Mouse (Mus musculus) limb, embryonic 10.5 days (tissue): ENCODE data around the gene Hist1h4d. TPM values are rescaled to one million over a fixed set of nuclear protein-coding genes. Genes with fewer than 3 reads are reported as not detected.
"Not testable (repeated sequence)": the region's sequence is repeated elsewhere in the genome, so short reads cannot be mapped to it uniquely, and the experiment has no call there.

Source experiments
- DNase-seq: peaks from one replicate; pipeline ENCODE4 v3.0.0-alpha.2; 2017; ENCODE audit warnings: low spot score
- H3K27ac ChIP-seq: fragments of 300-500 bp; sonication (generic); 2 replicates; pipeline ENCODE4 v1.5.1; 2016; ENCODE audit warnings: mild to moderate bottlenecking
- H3K27me3 ChIP-seq: fragments of 300-500 bp; sonication (generic); 2 replicates; pipeline ENCODE4 v1.6.1; 2016; ENCODE audit warnings: low read depth, mild to moderate bottlenecking; ENCODE audit not compliant: poor library complexity, severe bottlenecking
- H3K36me3 ChIP-seq: fragments of 300-500 bp; sonication (generic); 2 replicates; pipeline ENCODE4 v1.6.1; 2016; ENCODE audit warnings: mild to moderate bottlenecking, moderate library complexity
- H3K4me1 ChIP-seq: fragments of 300-500 bp; sonication (generic); 2 replicates; pipeline ENCODE4 v1.6.1; 2016
- H3K4me3 ChIP-seq: fragments of 300-500 bp; sonication (generic); 2 replicates; pipeline ENCODE4 v1.5.1; 2016; ENCODE audit warnings: mild to moderate bottlenecking, moderate library complexity
- H3K9me3 ChIP-seq: fragments of 300-500 bp; sonication (generic); replicated peaks from 2 replicates; pipeline ENCODE4 v1.6.1; 2016; ENCODE audit warnings: mild to moderate bottlenecking
- WGBS: fragments of 180-500 bp; shearing (Covaris S2); methylation state at CpG from one replicate; pipeline ENCODE4 v1.1.7; 2016; 5-methylcytosine and 5-hydroxymethylcytosine counted together
- polyA plus RNA-seq: library from polyadenylated mRNA; unstranded; fragments of >200 nt; fragmentation: Nextera tagmentation; extraction: Ambion mirVana; gene quantifications from 2 replicates; pipeline ENCODE4 v1.2.1, GENCODE M21; 2016

Hist1h4d gene
- polyA plus RNA-seq, 1 experiment from 2014 or later, result 120 TPM

GRCm38 (mm10) chr13:23597957-23598356 is 16.6 kb downstream of the Hist1h4d start:
- peak; percentile 84 for DNase-seq
- 6% methylated on average over 9 of the region's 9 CpGs for WGBS
- H3K4me1 ChIP-seq, result peaks cover 4% of the 10 kb centered on the region
- H3K27me3 ChIP-seq, result no peaks in the 10 kb centered on the region
- no peak overlapping the region for H3K4me3 ChIP-seq
- no peaks in the 10 kb centered on the region for H3K36me3 ChIP-seq
- no peaks in the 10 kb centered on the region for H3K9me3 ChIP-seq
- no peak overlapping the region for H3K27ac ChIP-seq

GRCm38 (mm10) chr13:23603182-23603699 is 21.8 kb downstream of the Hist1h4d start:
- no peak for DNase-seq
- WGBS, result 80% methylated on average over 7 of the region's 7 CpGs

DNA sequence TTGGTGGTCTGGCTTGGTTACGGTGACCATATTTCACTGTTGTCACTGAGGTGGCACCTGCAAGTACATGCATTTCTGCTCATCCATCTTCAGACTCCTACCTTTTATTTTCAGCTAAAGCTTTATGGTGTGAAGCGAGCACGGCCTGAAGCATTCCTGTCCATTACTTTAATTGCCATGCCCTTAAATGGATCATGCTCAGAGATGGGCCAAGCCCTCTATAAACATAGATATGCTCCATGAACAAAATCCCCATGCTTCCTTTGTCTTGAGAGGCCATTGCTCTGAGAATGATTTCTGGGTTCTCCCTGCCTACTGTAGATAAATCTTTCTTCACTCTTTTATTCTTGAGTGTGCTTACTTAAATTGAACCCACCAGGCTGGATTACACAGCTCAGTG is 23.1 kb downstream of the Hist1h4d start:
- no peaks in the 10 kb centered on the region for H3K36me3 ChIP-seq
- no peak for DNase-seq
- H3K9me3 ChIP-seq, result no peaks in the 10 kb centered on the region
- no peak overlapping the region for H3K4me3 ChIP-seq
- WGBS, result 81% methylated on average over 3 of the region's 3 CpGs
- no peak overlapping the region for H3K27ac ChIP-seq
- H3K4me1 ChIP-seq, result no peaks in the 10 kb centered on the region
- H3K27me3 ChIP-seq, result no peaks in the 10 kb centered on the region

More at GRCm38 (mm10) chr13:23603182-23603699, 21.8 kb downstream of the Hist1h4d start:
- Histone ChIP-seq H3K27me3 (no peaks in the 10 kb centered on the region), H3K36me3 (no peaks in the 10 kb centered on the region), H3K4me1 (no peaks in the 10 kb centered on the region), H3K27ac (no peak overlapping the region), H3K9me3 (no peaks in the 10 kb centered on the region), H3K4me3 (no peak overlapping the region)

DNA sequence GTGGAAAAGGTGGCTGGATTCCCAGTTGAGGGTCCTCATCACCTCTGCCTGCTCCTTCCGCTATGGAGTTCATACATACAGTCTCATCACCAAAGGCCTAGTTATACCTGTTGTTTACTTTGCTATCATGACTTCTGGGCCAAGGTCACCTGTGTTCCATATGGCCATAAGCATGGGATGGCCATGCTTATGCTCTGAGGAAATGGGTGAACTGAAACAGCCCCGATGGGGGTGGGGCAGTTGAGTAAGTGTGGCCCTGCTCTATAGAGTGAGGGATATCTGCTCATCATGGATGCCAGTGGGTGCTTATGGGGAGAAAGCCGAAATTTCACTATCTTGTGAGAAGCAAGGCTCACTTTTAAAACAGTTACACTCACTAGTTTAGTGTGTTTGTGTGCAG is 23.7 kb downstream of the Hist1h4d start:
- 94% methylated on average over 3 of the region's 3 CpGs for WGBS
- H3K4me3 ChIP-seq, result no peak overlapping the region

DNA sequence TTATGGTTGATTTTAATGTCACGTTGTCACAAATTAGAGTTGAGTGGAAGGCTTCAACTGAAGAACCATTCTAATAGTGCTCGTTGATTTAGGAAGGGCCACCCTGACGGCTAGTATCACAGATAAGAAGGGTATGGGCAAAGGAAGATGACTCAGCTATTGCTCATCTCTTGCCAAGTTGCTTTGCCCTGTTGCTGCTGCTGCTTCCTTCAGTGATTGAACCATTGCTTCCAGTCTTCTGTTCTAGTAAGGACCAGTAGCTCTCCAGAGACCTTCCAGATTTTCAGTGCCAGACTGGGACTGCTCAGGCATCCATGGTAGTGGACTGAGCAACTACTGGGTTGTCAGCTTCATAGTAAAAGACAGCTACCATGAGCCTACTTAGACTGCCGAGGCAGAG is 27.8 kb downstream of the Hist1h4d start:
- H3K27ac ChIP-seq, result no peak overlapping the region
- no peaks in the 10 kb centered on the region for H3K4me1 ChIP-seq
- H3K4me3 ChIP-seq, result no peak overlapping the region
- H3K9me3 ChIP-seq, result no peaks in the 10 kb centered on the region
- no peaks in the 10 kb centered on the region for H3K27me3 ChIP-seq
- no peaks in the 10 kb centered on the region for H3K36me3 ChIP-seq
- DNase-seq, result no peak
- 92% methylated on average over 4 of the region's 4 CpGs for WGBS

More for the DNA sequence above, 23.7 kb downstream of the Hist1h4d start:
- DNase-seq, result no peak
- H3K9me3 ChIP-seq, result no peaks in the 10 kb centered on the region
- H3K27me3 ChIP-seq, result no peaks in the 10 kb centered on the region
- H3K4me1 ChIP-seq, result no peaks in the 10 kb centered on the region
- H3K36me3 ChIP-seq, result no peaks in the 10 kb centered on the region
- H3K27ac ChIP-seq, result no peak overlapping the region

DNA sequence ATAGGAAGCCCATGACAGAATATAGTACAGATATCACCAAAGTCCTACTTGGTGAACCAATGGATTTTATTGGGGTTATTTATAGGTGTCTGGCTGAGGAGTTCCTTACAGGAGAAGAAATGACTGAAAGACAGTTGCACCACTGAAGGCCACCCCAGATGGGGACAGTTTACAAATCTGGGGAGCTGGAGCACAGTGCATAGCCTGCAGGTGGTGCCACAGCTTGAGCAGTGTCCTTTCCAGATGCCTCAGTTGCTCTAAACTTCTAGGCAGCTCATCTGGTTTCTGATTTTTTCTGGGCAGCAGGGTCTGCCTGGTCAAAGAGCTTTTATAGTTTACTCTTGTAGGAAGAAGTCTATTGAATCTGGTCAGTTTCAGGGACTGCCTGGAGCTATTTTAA is 28.4 kb downstream of the Hist1h4d start:
- Histone ChIP-seq H3K27ac (no peak overlapping the region), H3K4me3 (no peak overlapping the region), H3K9me3 (no peaks in the 10 kb centered on the region), H3K27me3 (no peaks in the 10 kb centered on the region), H3K36me3 (no peaks in the 10 kb centered on the region), H3K4me1 (no peaks in the 10 kb centered on the region)
- DNase-seq, result no peak

DNA sequence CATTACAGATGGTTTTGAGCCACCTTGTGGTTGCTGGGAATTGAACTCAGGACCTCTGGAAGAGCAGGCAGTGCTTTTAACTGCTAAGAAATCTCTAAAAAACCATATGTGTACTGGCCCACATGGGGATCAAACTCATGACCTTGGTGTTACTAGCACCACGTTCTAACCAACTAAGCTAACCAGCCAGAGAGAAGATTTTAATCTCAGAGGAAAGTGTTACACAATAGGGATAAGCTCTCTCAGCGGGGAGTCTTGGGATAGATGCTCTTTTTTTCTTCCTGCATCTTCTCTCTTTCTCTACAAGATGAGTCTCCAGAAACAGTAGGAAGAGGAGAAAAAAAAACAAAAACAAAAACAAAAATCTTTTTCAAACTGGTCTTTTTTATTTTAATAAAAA is 29.0 kb downstream of the Hist1h4d start:
- H3K4me1 ChIP-seq, result no peaks in the 10 kb centered on the region
- H3K4me3 ChIP-seq, result no peak overlapping the region
- H3K36me3 ChIP-seq, result no peaks in the 10 kb centered on the region
- DNase-seq, result no peak
- no peaks in the 10 kb centered on the region for H3K27me3 ChIP-seq
- H3K27ac ChIP-seq, result no peak overlapping the region
- H3K9me3 ChIP-seq, result no peaks in the 10 kb centered on the region
- WGBS, result 68% methylated on average over 2 of the region's 2 CpGs

GRCm38 (mm10) chr13:23611638-23612037 is 30.2 kb downstream of the Hist1h4d start:
- no peak for DNase-seq
- H3K4me1 ChIP-seq, result no peaks in the 10 kb centered on the region
- no peaks in the 10 kb centered on the region for H3K9me3 ChIP-seq
- H3K27ac ChIP-seq, result no peak overlapping the region
- 90% methylated on average over 3 of the region's 3 CpGs for WGBS
- H3K36me3 ChIP-seq, result no peaks in the 10 kb centered on the region
- no peak overlapping the region for H3K4me3 ChIP-seq
- no peaks in the 10 kb centered on the region for H3K27me3 ChIP-seq

DNA sequence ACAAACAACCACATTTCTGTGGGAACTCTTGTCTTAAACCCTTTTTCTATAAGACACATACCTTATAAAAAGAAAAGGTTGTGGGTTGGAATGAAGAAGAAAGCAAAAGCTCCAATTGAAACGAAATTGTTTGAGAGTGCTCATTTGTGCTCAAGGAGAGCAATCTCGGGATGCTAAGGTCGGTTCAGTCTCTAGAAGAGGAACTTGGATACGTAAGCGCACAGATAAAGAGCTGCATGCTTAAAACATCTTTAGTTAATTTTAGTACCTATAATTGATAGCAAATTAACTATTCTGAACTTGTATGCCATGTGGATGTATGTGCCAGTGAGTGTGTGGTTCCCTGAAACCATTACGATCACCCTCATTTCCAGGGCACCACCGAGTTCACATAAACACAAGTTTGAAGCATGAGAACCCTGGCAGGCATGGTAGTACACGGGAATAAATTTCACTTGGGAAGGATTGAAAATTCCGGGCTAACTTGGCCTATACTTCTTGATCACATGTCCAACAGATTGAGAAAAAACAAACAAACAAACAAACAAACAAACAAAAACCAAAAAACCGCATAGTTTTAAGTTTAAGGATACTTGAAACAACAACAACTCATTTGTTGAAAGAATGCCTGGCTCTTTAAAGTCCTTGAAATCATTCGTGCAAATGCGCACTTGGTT is 38.8 kb downstream of the Hist1h4d start:
- no peaks in the 10 kb centered on the region for H3K36me3 ChIP-seq
- H3K4me1 ChIP-seq, result peaks cover 18% of the 10 kb centered on the region
- peak overlapping the region; percentile 57 for H3K4me3 ChIP-seq
- H3K9me3 ChIP-seq, result no peaks in the 10 kb centered on the region
- WGBS, result 61% methylated on average over 12 of the region's 12 CpGs
- H3K27ac ChIP-seq, result peak overlapping the region; percentile 91
- no peak for DNase-seq
- no peaks in the 10 kb centered on the region for H3K27me3 ChIP-seq

DNA sequence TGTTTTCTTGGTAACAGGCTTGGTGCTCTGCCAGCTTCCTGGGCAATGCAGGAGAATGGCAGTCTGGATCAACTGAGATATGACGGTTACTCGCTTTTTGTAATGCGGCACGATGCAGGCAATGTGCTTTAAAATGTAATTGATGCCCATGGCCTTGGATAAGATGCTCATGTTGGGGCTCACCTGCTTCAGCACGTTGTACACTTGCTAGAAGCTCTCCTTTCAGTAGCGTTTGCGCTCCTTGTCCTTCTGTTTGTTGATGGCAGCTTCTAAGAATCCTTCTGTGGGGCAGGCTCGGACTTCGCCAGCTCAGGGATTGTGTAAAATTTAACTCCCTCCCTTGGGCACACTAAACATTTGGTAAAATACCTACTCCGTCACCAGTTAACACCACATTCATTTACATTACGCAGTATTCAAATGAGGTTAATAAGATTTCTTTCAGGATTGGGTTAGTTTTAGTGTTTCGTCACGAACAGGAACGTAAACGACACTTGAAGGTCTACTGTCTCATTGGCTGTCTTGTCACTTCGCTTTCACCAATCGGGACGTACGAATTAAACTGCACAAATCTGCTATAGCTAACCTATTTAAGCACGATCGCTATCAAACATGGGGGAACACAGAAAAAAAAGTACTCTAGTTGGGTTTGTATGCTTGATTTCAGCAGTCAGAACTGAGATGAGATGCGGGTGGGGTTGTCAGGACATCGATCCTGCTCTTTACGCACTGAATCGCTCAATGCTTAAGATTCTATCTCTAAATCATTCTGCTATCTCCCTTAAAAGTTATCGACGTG is 39.5 kb downstream of the Hist1h4d start, which contains the start of gene Hist1h2be:
Gene Hist1h2be (minus strand): TSS at position 392 of the 799 bp plus-strand sequence.
- Histone ChIP-seq H3K4me1 (peaks cover 18% of the 10 kb centered on the region), H3K36me3 (no peaks in the 10 kb centered on the region), H3K9me3 (no peaks in the 10 kb centered on the region), H3K4me3 (peak within 1 kb of the TSS; percentile 57), H3K27ac (peak within 1 kb of the TSS; percentile 91), H3K27me3 (no peaks in the 10 kb centered on the region)
- WGBS, result 1% methylated on average over 27 of the region's 27 CpGs
- peak; percentile 68 for DNase-seq

GRCm38 (mm10) chr13:23621532-23622174 is 40.3 kb downstream of the Hist1h4d start:
- Histone ChIP-seq H3K4me3 (peak overlapping the region; percentile 57), H3K36me3 (no peaks in the 10 kb centered on the region), H3K4me1 (peaks cover 18% of the 10 kb centered on the region), H3K9me3 (no peaks in the 10 kb centered on the region), H3K27me3 (no peaks in the 10 kb centered on the region), H3K27ac (peak overlapping the region; percentile 91)
- WGBS, result under 1% methylated on average over 18 of the region's 18 CpGs
- DNase-seq, result peak; percentile 76

GRCm38 (mm10) chr13:23622175-23622671 is 40.8 kb downstream of the Hist1h4d start, which contains the start of gene Hist1h1e:
Gene Hist1h1e, minus strand, starts transcription at chr13:23622558.
- peak; percentile 93 for DNase-seq
- peak within 1 kb of the TSS; percentile 57 for H3K4me3 ChIP-seq
- H3K36me3 ChIP-seq, H3K9me3 ChIP-seq, H3K27me3 ChIP-seq: not testable (repeated sequence)
- peak within 1 kb of the TSS; percentile 91 for H3K27ac ChIP-seq
- peaks cover 18% of the 10 kb centered on the region for H3K4me1 ChIP-seq
- under 1% methylated on average over 53 of the region's 53 CpGs for WGBS
